ENCODE assay signal across 25 mouse cellular contexts in the genomic region with DNA sequence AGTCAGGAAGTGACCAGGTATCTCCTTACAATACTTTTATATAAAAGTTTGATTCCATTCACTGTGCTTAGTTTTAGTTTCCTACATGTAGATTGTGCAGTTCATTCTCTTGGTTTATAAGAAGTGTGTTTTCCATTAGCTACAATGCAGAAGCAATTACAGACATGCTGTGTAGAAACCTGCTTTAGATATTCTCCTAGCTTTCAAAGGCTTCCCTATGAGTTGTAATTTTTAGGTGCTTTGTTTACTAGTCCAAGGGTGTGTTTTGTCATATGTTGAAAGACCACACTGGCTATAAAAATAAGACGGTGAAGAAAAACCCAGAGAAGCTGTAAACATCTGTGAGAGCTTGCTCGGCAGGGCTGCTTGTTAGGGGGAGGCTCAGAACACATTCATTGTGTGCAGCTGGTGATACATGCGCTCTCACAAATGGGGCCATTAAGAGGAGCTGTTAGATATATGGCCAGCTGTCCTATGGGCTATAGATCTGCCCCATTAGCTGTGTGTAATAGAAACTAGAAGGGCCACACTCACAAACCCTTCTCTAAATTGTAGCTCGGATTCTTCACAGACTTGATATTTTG. TPM values are rescaled to one million over a fixed set of nuclear protein-coding genes. Genes with fewer than 3 reads are reported as not detected.
DNase-seq lines count a peak whose midpoint lies in the region; ATAC-seq and TF ChIP-seq lines count a peak whose summit lies in the region.
"Had no signal": no experiment of that assay in that cellular context is flagged by ENCODE, and none has a peak within 500 bp of the region (broad histone marks: within the 10 kb centered on the region; RNA-seq: fewer than 3 reads in every experiment).

No protein-coding gene starts in this region.

- no peak overlapping the region for H3K4me2 ChIP-seq in kidney, postnatal 0 days (ENCODE audit: low read length)
- H3K4me2 ChIP-seq in limb, embryonic 12.5 days: no peak overlapping the region
- H3K4me2 ChIP-seq: forebrain, embryonic 12.5 days; heart, embryonic 15.5 days; liver, embryonic 11.5 days; midbrain, embryonic 15.5 days had no signal

- peak; percentile 11 for DNase-seq in kidney, postnatal 0 days (ENCODE audit: low spot score)
- no peak for DNase-seq in kidney, postnatal 36 days
- peak; percentile 35 for DNase-seq in embryo, embryonic 11 days
- no peak for DNase-seq in cerebellum, postnatal 4 days (ENCODE audit: low spot score in 2 of 2)
- no peak for DNase-seq in gastrocnemius, postnatal 36 days
- DNase-seq: adrenal gland, postnatal 36 days; B cell, adult 2 months; cerebellum, adult 9-10 months; gastrocnemius, postnatal 10 days; heart, adult 18-20 months; heart, postnatal 4 days; kidney, adult 9 months; lung, adult 18-20 months; lung, postnatal 14 days had no signal

- no peak overlapping the region for H3K27ac ChIP-seq in kidney, postnatal 0 days
- H3K27ac ChIP-seq in limb, embryonic 12.5 days: peak overlapping the region; percentile 75
- H3K27ac ChIP-seq: forebrain, embryonic 12.5 days; heart, embryonic 15.5 days; hindbrain, postnatal 0 days; midbrain, embryonic 15.5 days had no signal

- WGBS in kidney, postnatal 0 days: 33% methylated on average over 4 of the region's 4 CpGs
- WGBS in limb, embryonic 12.5 days: 20% methylated on average over 4 of the region's 4 CpGs

- no peak overlapping the region for H3K4me3 ChIP-seq in kidney, postnatal 0 days (replicated peaks; ENCODE audit: low read depth, low read length)
- no peak overlapping the region for H3K4me3 ChIP-seq in limb, embryonic 12.5 days (replicated peaks)
- H3K4me3 ChIP-seq: forebrain, embryonic 12.5 days; heart, embryonic 15.5 days; megakaryocyte, embryonic 14.5 days; midbrain, embryonic 15.5 days; myocyte had no signal

- no peaks in the 10 kb centered on the region for H3K27me3 ChIP-seq in kidney, postnatal 0 days (ENCODE audit: insufficient read depth, low read length)
- H3K27me3 ChIP-seq in limb, embryonic 12.5 days: no peaks in the 10 kb centered on the region
- H3K27me3 ChIP-seq: heart, embryonic 15.5 days; megakaryocyte, embryonic 14.5 days; midbrain, embryonic 15.5 days had no signal

- H3K4me1 ChIP-seq in kidney, postnatal 0 days (replicated peaks; ENCODE audit: insufficient read depth, low read length): no peaks in the 10 kb centered on the region
- peaks cover 19% of the 10 kb centered on the region for H3K4me1 ChIP-seq in limb, embryonic 12.5 days (replicated peaks)
- H3K4me1 ChIP-seq: forebrain, embryonic 12.5 days; megakaryocyte, embryonic 14.5 days; midbrain, embryonic 15.5 days had no signal

- H3K9me3 ChIP-seq in kidney, postnatal 0 days (replicated peaks; ENCODE audit: low read length): no peaks in the 10 kb centered on the region
- H3K9me3 ChIP-seq in limb, embryonic 12.5 days: no peaks in the 10 kb centered on the region
- H3K9me3 ChIP-seq: forebrain, embryonic 12.5 days; heart, embryonic 15.5 days; megakaryocyte, embryonic 14.5 days; midbrain, embryonic 15.5 days had no signal

- no peak for ATAC-seq in kidney, postnatal 0 days (replicated peaks; ENCODE audit: low FRiP score, low read depth)
- ATAC-seq in limb, embryonic 12.5 days (ENCODE audit: insufficient number of reproducible peaks, insufficient read depth, low FRiP score, low TSS enrichment, low read depth): peak; percentile 85; the same call in 1 of the 2 replicates
- ATAC-seq in inflammation-experienced regulatory T-cells, adult 6 months: no peak
- ATAC-seq: hindbrain, postnatal 0 days; midbrain, embryonic 15.5 days had no signal

- no peak for TF ChIP-seq CTCF in kidney, postnatal 0 days (IDR thresholded peaks at IDR 0.05; ENCODE audit: low read depth)

- H3K36me3 ChIP-seq in kidney, postnatal 0 days (ENCODE audit: insufficient read depth, low read length): no peaks in the 10 kb centered on the region
- peaks cover 4% of the 10 kb centered on the region; the same call in 1 of the 2 replicates for H3K36me3 ChIP-seq in limb, embryonic 12.5 days
- H3K36me3 ChIP-seq: forebrain, embryonic 12.5 days; heart, embryonic 15.5 days; midbrain, embryonic 15.5 days had no signal

- no peak overlapping the region for H3K9ac ChIP-seq in kidney, postnatal 0 days (ENCODE audit: low read depth, low read length)
- H3K9ac ChIP-seq in limb, embryonic 12.5 days (replicated peaks): no peak overlapping the region
- H3K9ac ChIP-seq: forebrain, embryonic 12.5 days; heart, embryonic 15.5 days; midbrain, embryonic 15.5 days had no signal

- intact Hi-C loops in gastrocnemius, postnatal 36 days (cut with DNase I): no loop called here

RNA-seq across cellular contexts. Expression of a gene that starts 28.8 kb away (rescaled TPM):
- not detected in 2 replicates for polyA plus RNA-seq in kidney, postnatal 0 days (2015; fragmentation: Nextera tagmentation; extraction: Ambion mirVana)
- polyA plus RNA-seq in limb, embryonic 12.5 days (2016; fragmentation: Nextera tagmentation; extraction: Ambion mirVana): not detected in 2 replicates
- polyA plus RNA-seq in inflammation-experienced regulatory T-cells, adult 6 months (2017; shearing (Covaris generic)): not detected
- not detected for total RNA-seq in gastrocnemius, postnatal 36 days (2021)
- total RNA-seq: adrenal gland, postnatal 36 days; gastrocnemius, postnatal 10 days; heart, adult 18-20 months; heart, postnatal 4 days; hindbrain, postnatal 0 days; layer of hippocampus, postnatal 14 days had no signal
- polyA plus RNA-seq: cortical plate, adult 2 months; forebrain, embryonic 12.5 days; heart, embryonic 15.5 days; hindbrain, postnatal 0 days; liver, embryonic 11.5 days; midbrain, embryonic 15.5 days; myocyte had no signal

Comparison
In these comparisons a context has a peak if more than half of its experiments do, and no peak if none do; other contexts are left out.
1. DNase-seq: peak in kidney, postnatal 0 days (single experiment) and embryo, embryonic 11 days (single experiment); none in kidney, postnatal 36 days (0 of 2), cerebellum, postnatal 4 days (0 of 2) and gastrocnemius, postnatal 36 days (0 of 2).